Mouse (Mus musculus): ENCODE data around the gene Gm21244.
"Not testable (repeated sequence)": the region's sequence is repeated elsewhere in the genome, so short reads cannot be mapped to it uniquely, and the experiment has no call there.

Gene Gm21244

GRCm38 (mm10) chrY:7169193-7169592, at the start of gene Gm21244:
TSS of gene Gm21244 (minus strand) at chrY:7169293.
- DNase-seq (ENCODE audit: low spot score in 2 of 2), result not testable (repeated sequence)
